Mouse (Mus musculus) embryonic facial prominence, embryonic 14.5 days (tissue): ENCODE results near the gene Mup16. TPM values are rescaled to one million over a fixed set of nuclear protein-coding genes. Genes with fewer than 3 reads are reported as not detected.
"Not testable (repeated sequence)": the region's sequence is repeated elsewhere in the genome, so short reads cannot be mapped to it uniquely, and the experiment has no call there.

Experiments
- ATAC-seq: fragments of 200-750 bp; cut with Nextera tagmentation; 2 replicates; pipeline ENCODE4 v1.8.0; 2017; ENCODE audit warnings: low read depth, moderate number of reproducible peaks, moderate TSS enrichment
- DNase-seq: peaks from one replicate; pipeline ENCODE4 v3.0.0-alpha.2; 2015; ENCODE audit warnings: low spot score
- H3K27ac ChIP-seq: fragments of 300-500 bp; sonication (generic); replicated peaks from 2 replicates; pipeline ENCODE4 v1.5.1; 2014; ENCODE audit warnings: low read depth, mild to moderate bottlenecking, low read length, moderate library complexity
- H3K27me3 ChIP-seq: fragments of 300-500 bp; sonication (generic); replicated peaks from 2 replicates; pipeline ENCODE4 v1.6.1; 2014; ENCODE audit warnings: low read length; ENCODE audit not compliant: control insufficient read depth, insufficient read depth
- H3K36me3 ChIP-seq: fragments of 300-500 bp; sonication (generic); 2 replicates; pipeline ENCODE4 v1.6.1; 2014; ENCODE audit warnings: low read length, mixed read lengths; ENCODE audit not compliant: control insufficient read depth, insufficient read depth
- H3K4me1 ChIP-seq: fragments of 300-500 bp; sonication (generic); 2 replicates; pipeline ENCODE4 v1.6.1; 2014; ENCODE audit warnings: antibody characterized with exemption, low read length; ENCODE audit not compliant: control insufficient read depth, insufficient read depth
- H3K4me2 ChIP-seq: fragments of 300-500 bp; sonication (generic); 2 replicates; pipeline ENCODE4 v1.6.1; 2014; ENCODE audit warnings: low read depth, mild to moderate bottlenecking, low read length, moderate library complexity, mixed read lengths
- H3K4me3 ChIP-seq: fragments of 300-500 bp; sonication (generic); 2 replicates; pipeline ENCODE4 v1.5.1; 2014; ENCODE audit warnings: low read depth, mild to moderate bottlenecking, low read length
- H3K9ac ChIP-seq: fragments of 300-500 bp; sonication (generic); 2 replicates; pipeline ENCODE4 v1.6.1; 2014; ENCODE audit warnings: low read depth, mild to moderate bottlenecking, low read length, moderate library complexity, mixed read lengths
- H3K9me3 ChIP-seq: fragments of 300-500 bp; sonication (generic); 2 replicates; pipeline ENCODE4 v1.6.1; 2016; ENCODE audit warnings: low read length; ENCODE audit not compliant: control insufficient read depth
- WGBS: fragments of 180-500 bp; shearing (Covaris S2); extraction: QIAGEN DNeasy Blood & Tissue Kit; methylation state at CpG from one replicate; pipeline ENCODE4 v1.1.7; 2014; 5-methylcytosine and 5-hydroxymethylcytosine counted together
- polyA plus RNA-seq: library from polyadenylated mRNA; unstranded; fragments of >200 nt; fragmentation: Nextera tagmentation; extraction: Ambion mirVana; gene quantifications from 2 replicates; pipeline ENCODE4 v1.2.1, GENCODE M21; 2014

The Mup16 gene
- polyA plus RNA-seq: not detected in 2 replicates

DNA sequence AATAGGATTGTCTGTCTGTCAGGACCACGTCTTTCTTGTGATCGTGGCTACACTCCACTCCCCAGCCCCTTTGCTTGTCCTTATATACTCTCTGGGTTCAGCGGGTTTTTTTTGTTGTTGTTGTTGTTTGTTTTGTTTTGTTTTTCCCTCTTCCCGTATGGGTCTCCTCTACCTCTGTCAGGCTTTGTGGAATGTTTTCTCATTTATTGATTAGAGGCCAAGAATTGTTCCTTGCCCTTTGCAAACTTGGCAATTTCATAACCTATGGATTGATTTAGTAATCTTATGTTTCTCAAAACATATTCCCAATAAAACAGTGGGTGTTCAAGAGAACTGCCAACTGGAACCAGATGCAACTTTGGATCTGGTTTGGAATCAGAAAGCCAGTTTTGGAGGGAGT, at the start of gene Mup16:
Gene Mup16 (minus strand): TSS at position 101 of the 400 bp plus-strand sequence.
- ATAC-seq, H3K4me2 ChIP-seq: not testable (repeated sequence)
- WGBS: 83% methylated on average over 2 of the region's 4 CpGs

DNA sequence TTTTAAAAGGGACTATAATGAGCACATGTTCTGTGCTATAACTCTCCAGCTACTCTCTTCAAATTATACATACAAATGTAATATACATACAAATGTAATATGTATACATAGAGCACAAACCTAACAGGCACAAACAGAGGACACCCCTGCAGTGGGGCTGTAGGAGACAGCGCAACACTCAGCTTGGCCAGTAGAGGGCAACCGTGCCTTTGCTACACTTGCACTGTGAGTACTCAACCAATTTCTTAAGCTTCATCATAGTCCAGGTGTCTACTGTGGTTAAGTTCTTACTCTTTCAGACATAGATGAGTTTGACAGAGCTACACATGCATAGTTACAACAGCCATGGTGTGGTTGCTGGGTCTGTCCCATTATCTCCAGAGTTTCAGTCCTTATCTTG, 36.6 kb upstream of the Mup16 start:
- not testable (repeated sequence) for H3K4me3 ChIP-seq, H3K27ac ChIP-seq, H3K27me3 ChIP-seq, H3K4me1 ChIP-seq, H3K9ac ChIP-seq, H3K36me3 ChIP-seq, H3K9me3 ChIP-seq, DNase-seq, H3K4me2 ChIP-seq, ATAC-seq
- 27% methylated on average over 2 of the region's 2 CpGs for WGBS

More for the DNA sequence above, at the start of gene Mup16:
- not testable (repeated sequence) for H3K36me3 ChIP-seq, H3K27me3 ChIP-seq, DNase-seq, H3K27ac ChIP-seq, H3K4me1 ChIP-seq, H3K9me3 ChIP-seq, H3K9ac ChIP-seq, H3K4me3 ChIP-seq

Other genes starting within 250 kb of the Mup16 start
- gene Mup14, start 215.5 kb downstream of the Mup16 start, polyA plus RNA-seq: not detected in 2 replicates
- gene Mup15, start 79.8 kb downstream of the Mup16 start, polyA plus RNA-seq: 0.21 TPM in 1 of 2 replicates, not detected in the other
- 0.24 and 0.26 TPM in 2 replicates for gene Mup17, start 76.3 kb upstream of the Mup16 start, polyA plus RNA-seq
- gene Mup18, start 154.6 kb upstream of the Mup16 start, polyA plus RNA-seq: not detected in 2 replicates